Mouse (Mus musculus) frontal cortex, adult 2 months (tissue): ENCODE measurements around the gene Rad21l. TPM values are rescaled to one million over a fixed set of nuclear protein-coding genes. Genes with fewer than 3 reads are reported as not detected.

Experiments
- DNase-seq, 2 experiments: peaks; one replicate each; pipeline ENCODE4 v3.0.0; 2022; ENCODE audit warnings: low spot score in 1 of 2; ENCODE audit errors: extremely low spot score in 1 of 2
- polyA plus RNA-seq: library from polyadenylated mRNA; depleted of rRNA; stranded (reverse); fragments of >200 nt; gene quantifications from 2 replicates; pipeline ENCODE4 v1.2.3, GENCODE M21; 2012; rRNA removed

Gene Rad21l
- polyA plus RNA-seq, result 0.34 and 0.62 TPM in 2 replicates

GRCm38 (mm10) chr2:151668433-151668832 is at the start of gene Rad21l:
TSS of gene Rad21l (minus strand) at chr2:151668533.
- DNase-seq, result no peak

- DNase-seq, result no peak
These were observed 48.2 kb upstream of the Rad21l start for GRCm38 (mm10) chr2:151716318-151717055.

GRCm38 (mm10) chr2:151715526-151715925 is 47.2 kb upstream of the Rad21l start:
- peak; percentile 69 for DNase-seq

- no peak for DNase-seq
These were observed 44.3 kb upstream of the Rad21l start for GRCm38 (mm10) chr2:151712647-151713046.

- DNase-seq, result no peak
These were observed 34.5 kb upstream of the Rad21l start for GRCm38 (mm10) chr2:151702851-151703190.

- DNase-seq, result peak in 1 of 2 experiments; percentile 52
These were observed 34.0 kb upstream of the Rad21l start for GRCm38 (mm10) chr2:151702146-151702850.

- DNase-seq, result no peak
These were observed 33.2 kb upstream of the Rad21l start, which contains the start of gene Tmem74b for GRCm38 (mm10) chr2:151701231-151702145. TSS of gene Tmem74b (plus strand) at chr2:151702008.

GRCm38 (mm10) chr2:151682976-151683375 is 14.6 kb upstream of the Rad21l start:
- DNase-seq, result no peak

- peak in 1 of 2 experiments; percentile 44 for DNase-seq
These were observed 14.0 kb upstream of the Rad21l start for GRCm38 (mm10) chr2:151682357-151682756.

- peak in 1 of 2 experiments; percentile 48 for DNase-seq
These were observed 7.9 kb upstream of the Rad21l start for GRCm38 (mm10) chr2:151676234-151676633.

- no peak for DNase-seq
These were observed 2.6 kb upstream of the Rad21l start for GRCm38 (mm10) chr2:151670968-151671329.

- no peak for DNase-seq
These were observed 2.0 kb upstream of the Rad21l start for GRCm38 (mm10) chr2:151670026-151670967.

GRCm38 (mm10) chr2:151652053-151652452 is 16.3 kb downstream of the Rad21l start:
- DNase-seq, result no peak

GRCm38 (mm10) chr2:151636015-151636402 is 32.3 kb downstream of the Rad21l start:
- DNase-seq, result no peak

- no peak for DNase-seq
These were observed 32.8 kb downstream of the Rad21l start for GRCm38 (mm10) chr2:151635362-151636014.

- DNase-seq, result peak in 1 of 2 experiments; percentile 64
These were observed 33.4 kb downstream of the Rad21l start for GRCm38 (mm10) chr2:151634903-151635302.

GRCm38 (mm10) chr2:151632982-151633381 is 35.4 kb downstream of the Rad21l start:
- DNase-seq, result no peak

GRCm38 (mm10) chr2:151632159-151632814 is 36.0 kb downstream of the Rad21l start, which contains the start of gene Snph:
TSS of gene Snph (minus strand) at chr2:151632593.
- peak; percentile 80 to 87 for DNase-seq
